Mouse (Mus musculus) MEL-GATA-1-ER (cell line): ENCODE results near the gene Tmc3.

Experiments used
- DNase-seq: peaks from one replicate; pipeline ENCODE4 v3.0.0-alpha.2; 2012; ENCODE audit warnings: low read depth; ENCODE audit errors: extremely low read depth

The Tmc3 gene

GRCm38 (mm10) chr7:83598997-83599912 lies 14.5 kb downstream of the Tmc3 start:
- no peak for DNase-seq

GRCm38 (mm10) chr7:83599913-83600286 lies 15.2 kb downstream of the Tmc3 start:
- peak; percentile 9 for DNase-seq

GRCm38 (mm10) chr7:83604180-83604944 lies 19.6 kb downstream of the Tmc3 start:
- no peak for DNase-seq

- DNase-seq = no peak
Observed at GRCm38 (mm10) chr7:83606796-83607195, 22.1 kb downstream of the Tmc3 start.

GRCm38 (mm10) chr7:83609891-83610290 lies 25.2 kb downstream of the Tmc3 start:
- DNase-seq = no peak

GRCm38 (mm10) chr7:83611886-83612285 lies 27.2 kb downstream of the Tmc3 start:
- no peak for DNase-seq

GRCm38 (mm10) chr7:83615272-83615671 lies 30.5 kb downstream of the Tmc3 start:
- no peak for DNase-seq

GRCm38 (mm10) chr7:83615815-83616214 lies 31.1 kb downstream of the Tmc3 start:
- no peak for DNase-seq

- DNase-seq = no peak
Observed at GRCm38 (mm10) chr7:83616268-83616667, 31.5 kb downstream of the Tmc3 start.

- no peak for DNase-seq
Observed at GRCm38 (mm10) chr7:83618709-83619108, 34.0 kb downstream of the Tmc3 start.

GRCm38 (mm10) chr7:83622582-83622981 lies 37.9 kb downstream of the Tmc3 start:
- DNase-seq = no peak

- no peak for DNase-seq
Observed at GRCm38 (mm10) chr7:83624065-83624464, 39.3 kb downstream of the Tmc3 start.

GRCm38 (mm10) chr7:83626557-83627257 lies 42.0 kb downstream of the Tmc3 start:
- no peak for DNase-seq

- DNase-seq = no peak
Observed at GRCm38 (mm10) chr7:83627369-83627768, 42.6 kb downstream of the Tmc3 start.

GRCm38 (mm10) chr7:83631073-83631827 lies 46.5 kb downstream of the Tmc3 start:
- DNase-seq = peak; percentile 13

- DNase-seq = peak; percentile 81
Observed at GRCm38 (mm10) chr7:83631828-83632681, 47.3 kb downstream of the Tmc3 start, which contains the start of gene Stard5. Gene Stard5, plus strand, starts transcription at chr7:83631959.

- no peak for DNase-seq
Observed at GRCm38 (mm10) chr7:83632682-83633120, 48.0 kb downstream of the Tmc3 start.

- no peak for DNase-seq
Observed at GRCm38 (mm10) chr7:83633856-83634255, 49.1 kb downstream of the Tmc3 start.

GRCm38 (mm10) chr7:83635726-83636125 lies 51.0 kb downstream of the Tmc3 start:
- no peak for DNase-seq

GRCm38 (mm10) chr7:83636425-83636824 lies 51.7 kb downstream of the Tmc3 start:
- DNase-seq = no peak
